In genomic region chr4:136159802-136160397, GRCm38 (mm10) we compare ENCODE assay signal across 8 mouse cellular contexts. TPM values are rescaled to one million over a fixed set of nuclear protein-coding genes. Genes with fewer than 3 reads are reported as not detected.
DNase-seq lines count a peak whose midpoint lies in the region; ATAC-seq and TF ChIP-seq lines count a peak whose summit lies in the region.

No protein-coding gene starts in this region.

- ATAC-seq in intestine, postnatal 0 days, result peak; percentile 49

- H3K4me3 ChIP-seq in testis, adult 2 months (ENCODE audit: control insufficient read depth, low read depth, low read length), result no peak overlapping the region
- H3K4me3 ChIP-seq in intestine, postnatal 0 days (ENCODE audit: low read depth, low read length), result no peak overlapping the region
- H3K4me3 ChIP-seq in midbrain, embryonic 10.5 days, result peak overlapping the region; percentile 30
- H3K4me3 ChIP-seq in small intestine, adult 2 months (ENCODE audit: low read depth, low read length), result no peak overlapping the region

- H3K4me2 ChIP-seq in intestine, postnatal 0 days (replicated peaks; ENCODE audit: low read depth), result no peak overlapping the region

- no peaks in the 10 kb centered on the region for H3K9me3 ChIP-seq in intestine, postnatal 0 days (ENCODE audit: control insufficient read depth)
- H3K9me3 ChIP-seq in midbrain, embryonic 10.5 days (replicated peaks), result no peaks in the 10 kb centered on the region

- TF ChIP-seq CTCF in testis, adult 2 months (IDR thresholded peaks at IDR 0.05; ENCODE audit: control insufficient read depth, insufficient read depth, insufficient replicate concordance, low read depth, low read length), result peak; percentile 92; the same call in 1 of the 2 replicates
- TF ChIP-seq CTCF in intestine, postnatal 0 days (IDR thresholded peaks at IDR 0.05; ENCODE audit: low read depth), result peak; percentile 97
- peak; percentile 93; the same call in 1 of the 2 replicates for TF ChIP-seq CTCF in small intestine, adult 2 months (IDR thresholded peaks at IDR 0.05; ENCODE audit: extremely low read depth, insufficient read length, insufficient replicate concordance, low read depth, low read length)

- WGBS in intestine, postnatal 0 days, result 18% methylated on average over 5 of the region's 5 CpGs
- under 1% methylated on average over 5 of the region's 5 CpGs for WGBS in midbrain, embryonic 10.5 days
- 31% methylated on average over 5 of the region's 5 CpGs for WGBS in small intestine, adult 2 months

- H3K27me3 ChIP-seq in testis, adult 2 months (ENCODE audit: control insufficient read depth, insufficient read depth, low read length), result no peaks in the 10 kb centered on the region
- H3K27me3 ChIP-seq in intestine, postnatal 0 days (replicated peaks; ENCODE audit: control insufficient read depth, insufficient read depth, low read length), result no peaks in the 10 kb centered on the region
- H3K27me3 ChIP-seq in midbrain, embryonic 10.5 days (ENCODE audit: low read depth, poor library complexity, severe bottlenecking), result no peaks in the 10 kb centered on the region
- no peaks in the 10 kb centered on the region for H3K27me3 ChIP-seq in small intestine, adult 2 months (ENCODE audit: control insufficient read depth, insufficient read depth, low read length)

- no peak overlapping the region for H3K27ac ChIP-seq in testis, adult 2 months (ENCODE audit: control insufficient read depth, insufficient read depth, low read depth, low read length)
- H3K27ac ChIP-seq in intestine, postnatal 0 days (ENCODE audit: low read depth, low read length), result no peak overlapping the region
- peak overlapping the region; percentile 88 for H3K27ac ChIP-seq in midbrain, embryonic 10.5 days (replicated peaks)
- H3K27ac ChIP-seq in small intestine, adult 2 months (ENCODE audit: insufficient read depth, low read depth, low read length), result no peak overlapping the region

- peaks cover 13% of the 10 kb centered on the region for H3K4me1 ChIP-seq in testis, adult 2 months (ENCODE audit: control insufficient read depth, insufficient read depth, low read length)
- H3K4me1 ChIP-seq in intestine, postnatal 0 days (replicated peaks; ENCODE audit: control insufficient read depth, insufficient read depth, low read length), result no peaks in the 10 kb centered on the region
- peaks cover 43% of the 10 kb centered on the region for H3K4me1 ChIP-seq in midbrain, embryonic 10.5 days
- no peaks in the 10 kb centered on the region for H3K4me1 ChIP-seq in small intestine, adult 2 months (ENCODE audit: control insufficient read depth, insufficient read depth, insufficient read length, low read length)

- no peak overlapping the region for H3K9ac ChIP-seq in intestine, postnatal 0 days (ENCODE audit: low read depth, low read length)

- no peak for DNase-seq in testis, postnatal 14 days (ENCODE audit: low spot score)
- peak; percentile 96 for DNase-seq in embryo, embryonic 10.5 days (ENCODE audit: low spot score)
- DNase-seq in gastrocnemius, postnatal 25 days, result peak; percentile 58
- DNase-seq in left cerebral cortex, postnatal 4 days, result peak; percentile 68
- peak; percentile 90 for DNase-seq in midbrain, embryonic 10.5 days (ENCODE audit: low spot score)

- no peaks in the 10 kb centered on the region for H3K36me3 ChIP-seq in testis, adult 2 months (ENCODE audit: control insufficient read depth, insufficient read depth, low read length)
- no peaks in the 10 kb centered on the region for H3K36me3 ChIP-seq in intestine, postnatal 0 days (ENCODE audit: control insufficient read depth, insufficient read depth)
- H3K36me3 ChIP-seq in midbrain, embryonic 10.5 days, result no peaks in the 10 kb centered on the region
- no peaks in the 10 kb centered on the region for H3K36me3 ChIP-seq in small intestine, adult 2 months (ENCODE audit: control insufficient read depth, insufficient read depth, low read length)

- no peak for TF ChIP-seq POLR2A in testis, adult 2 months (IDR thresholded peaks at IDR 0.05; ENCODE audit: control insufficient read depth, low read depth, low read length)
- TF ChIP-seq POLR2A in small intestine, adult 2 months (IDR thresholded peaks at IDR 0.05; ENCODE audit: low read depth, low read length), result no peak

- intact Hi-C loops in left cerebral cortex, postnatal 4 days (cut with DNase I), result loop anchor here (2.0 to 5.0 kb wide), 3 partner anchors 42 to 203 kb away; no protein-coding TSS in a partner anchor

RNA-seq across cellular contexts. Expression of gene E2f2, which starts 12.3 kb away (rescaled TPM):
- 0.58 and 1.0 TPM in 2 replicates for polyA plus RNA-seq in testis, adult 2 months (2012; rRNA removed)
- total RNA-seq in gastrocnemius, postnatal 25 days (2021), result 1 to 10 TPM; 1.8 to 3.5 TPM
- 4.1 and 4.2 TPM in 2 replicates for polyA plus RNA-seq in intestine, postnatal 0 days (2015; fragmentation: Nextera tagmentation; extraction: Ambion mirVana)
- 1 to 10 TPM; 1.4 to 1.5 TPM for total RNA-seq in left cerebral cortex, postnatal 4 days (2021)
- polyA plus RNA-seq in midbrain, embryonic 10.5 days (2016; fragmentation: Nextera tagmentation; extraction: Ambion mirVana), result 10.3 and 10.8 TPM in 2 replicates
- polyA plus RNA-seq in small intestine, adult 2 months (2012; rRNA removed), result 7.5 and 11.5 TPM in 2 replicates

RNA-seq across cellular contexts. Expression of gene Id3, which starts 16.6 kb away (rescaled TPM):
- 8.0 and 16.8 TPM in 2 replicates for polyA plus RNA-seq in testis, adult 2 months (2012; rRNA removed)
- total RNA-seq in gastrocnemius, postnatal 25 days (2021), result 10 to 100 TPM; 13.5 to 21.2 TPM
- 106 and 118 TPM in 2 replicates for polyA plus RNA-seq in intestine, postnatal 0 days (2015; fragmentation: Nextera tagmentation; extraction: Ambion mirVana)
- 10 to 100 TPM; 50.9 to 52.7 TPM for total RNA-seq in left cerebral cortex, postnatal 4 days (2021)
- 619 and 802 TPM in 2 replicates for polyA plus RNA-seq in midbrain, embryonic 10.5 days (2016; fragmentation: Nextera tagmentation; extraction: Ambion mirVana)
- 262 and 519 TPM in 2 replicates for polyA plus RNA-seq in small intestine, adult 2 months (2012; rRNA removed)

RNA-seq across cellular contexts. Expression of gene Asap3, which starts 46.3 kb away (rescaled TPM):
- polyA plus RNA-seq in testis, adult 2 months (2012; rRNA removed), result 4.1 and 6.7 TPM in 2 replicates
- 1 to 10 TPM; 2.8 to 3.0 TPM for total RNA-seq in gastrocnemius, postnatal 25 days (2021)
- polyA plus RNA-seq in intestine, postnatal 0 days (2015; fragmentation: Nextera tagmentation; extraction: Ambion mirVana), result 0.95 and 1.1 TPM in 2 replicates
- total RNA-seq in left cerebral cortex, postnatal 4 days (2021), result 1 to 10 TPM; 4.2 to 4.9 TPM
- polyA plus RNA-seq in midbrain, embryonic 10.5 days (2016; fragmentation: Nextera tagmentation; extraction: Ambion mirVana), result 6.0 and 7.1 TPM in 2 replicates
- polyA plus RNA-seq in small intestine, adult 2 months (2012; rRNA removed), result 1.3 and 2.0 TPM in 2 replicates
